Mouse (Mus musculus) cerebellum, adult 9-10 months (tissue): ENCODE results near the gene Dlk1.

Source experiments
- DNase-seq: peaks from one replicate; pipeline ENCODE4 v3.0.0; 2022

Dlk1 gene

GRCm38 (mm10) chr12:109452592-109452991 is at the start of gene Dlk1:
Dlk1 (plus strand) TSS chr12:109452823.
- no peak for DNase-seq

GRCm38 (mm10) chr12:109402943-109403342 is 49.7 kb upstream of the Dlk1 start:
- no peak for DNase-seq

GRCm38 (mm10) chr12:109403752-109404151 is 48.9 kb upstream of the Dlk1 start:
- DNase-seq = no peak

- DNase-seq = no peak
These were observed 46.6 kb upstream of the Dlk1 start for GRCm38 (mm10) chr12:109406018-109406417.

GRCm38 (mm10) chr12:109410723-109411122 is 41.9 kb upstream of the Dlk1 start:
- DNase-seq = no peak

GRCm38 (mm10) chr12:109411172-109412070 is 41.2 kb upstream of the Dlk1 start:
- no peak for DNase-seq

GRCm38 (mm10) chr12:109412071-109412440 is 40.6 kb upstream of the Dlk1 start:
- DNase-seq = no peak

- no peak for DNase-seq
These were observed 39.9 kb upstream of the Dlk1 start for GRCm38 (mm10) chr12:109412675-109413074.

- DNase-seq = no peak
These were observed 39.3 kb upstream of the Dlk1 start for GRCm38 (mm10) chr12:109413321-109413720.

- no peak for DNase-seq
These were observed 35.9 kb upstream of the Dlk1 start for GRCm38 (mm10) chr12:109416681-109417080.

GRCm38 (mm10) chr12:109417476-109418201 is 35.0 kb upstream of the Dlk1 start:
- no peak for DNase-seq

GRCm38 (mm10) chr12:109420006-109420405 is 32.6 kb upstream of the Dlk1 start:
- DNase-seq = no peak

GRCm38 (mm10) chr12:109423163-109423562 is 29.5 kb upstream of the Dlk1 start:
- no peak for DNase-seq

GRCm38 (mm10) chr12:109423716-109424429 is 28.8 kb upstream of the Dlk1 start:
- DNase-seq = no peak

- DNase-seq = no peak
These were observed 27.8 kb upstream of the Dlk1 start for GRCm38 (mm10) chr12:109424753-109425332.

- DNase-seq = no peak
These were observed 26.6 kb upstream of the Dlk1 start for GRCm38 (mm10) chr12:109425982-109426381.

GRCm38 (mm10) chr12:109432475-109433130 is 20.0 kb upstream of the Dlk1 start:
- DNase-seq = no peak

- peak; percentile 8 for DNase-seq
These were observed 16.2 kb upstream of the Dlk1 start for GRCm38 (mm10) chr12:109436367-109436807.

GRCm38 (mm10) chr12:109436852-109437251 is 15.8 kb upstream of the Dlk1 start:
- DNase-seq = no peak

GRCm38 (mm10) chr12:109437559-109438350 is 14.9 kb upstream of the Dlk1 start:
- DNase-seq = peak; percentile 39

GRCm38 (mm10) chr12:109438383-109438782 is 14.2 kb upstream of the Dlk1 start:
- DNase-seq = no peak
